Mouse (Mus musculus) ZHBTc4 (cell line): ENCODE data around the gene Tnfsf9.

ENCODE experiments used
- DNase-seq: peaks from one replicate; pipeline ENCODE4 v3.0.0-alpha.2; 2011; ENCODE audit warnings: low read depth, low spot score

Gene Tnfsf9

GRCm38 (mm10) chr17:57134693-57135092, 29.6 kb downstream of the Tnfsf9 start:
- no peak for DNase-seq

GRCm38 (mm10) chr17:57135635-57136034, 30.5 kb downstream of the Tnfsf9 start:
- no peak for DNase-seq

- DNase-seq = no peak
Observed at GRCm38 (mm10) chr17:57138676-57139075, 33.6 kb downstream of the Tnfsf9 start.

- DNase-seq = no peak
Observed at GRCm38 (mm10) chr17:57139708-57140107, 34.6 kb downstream of the Tnfsf9 start.

GRCm38 (mm10) chr17:57143704-57144103, 38.6 kb downstream of the Tnfsf9 start:
- no peak for DNase-seq

GRCm38 (mm10) chr17:57145115-57145514, 40.0 kb downstream of the Tnfsf9 start:
- no peak for DNase-seq

- no peak for DNase-seq
Observed at GRCm38 (mm10) chr17:57148343-57148742, 43.2 kb downstream of the Tnfsf9 start.

GRCm38 (mm10) chr17:57148994-57149803, 44.1 kb downstream of the Tnfsf9 start, which contains the start of gene Cd70:
Cd70 (minus strand) TSS chr17:57149777.
- peak; percentile 20 for DNase-seq

GRCm38 (mm10) chr17:57153006-57153405, 47.9 kb downstream of the Tnfsf9 start:
- DNase-seq = no peak

GRCm38 (mm10) chr17:57153787-57154186, 48.7 kb downstream of the Tnfsf9 start:
- DNase-seq = no peak
